Mouse (Mus musculus): Measurements from ENCODE around the gene Hdc.
A peak's percentile ranks its signal among the peaks of the same experiment; 100 is the strongest.

Gene Hdc

GRCm38 (mm10) chr2:126600533-126600932 is 18.6 kb downstream of the Hdc start:
- no peak for DNase-seq (ENCODE audit: low spot score)

- DNase-seq (ENCODE audit: low spot score): no peak
These were observed 20.1 kb downstream of the Hdc start for GRCm38 (mm10) chr2:126599005-126599404.

GRCm38 (mm10) chr2:126598359-126598758 is 20.7 kb downstream of the Hdc start:
- no peak for DNase-seq (ENCODE audit: low spot score)

- no peak for DNase-seq (ENCODE audit: low spot score)
These were observed 21.5 kb downstream of the Hdc start for GRCm38 (mm10) chr2:126597279-126598241.

GRCm38 (mm10) chr2:126596347-126597072 is 22.6 kb downstream of the Hdc start:
- no peak for DNase-seq (ENCODE audit: low spot score)

GRCm38 (mm10) chr2:126593831-126594610 is 25.1 kb downstream of the Hdc start:
- peak; percentile 46 for DNase-seq (ENCODE audit: low spot score)

GRCm38 (mm10) chr2:126591304-126591703 is 27.8 kb downstream of the Hdc start:
- no peak for DNase-seq (ENCODE audit: low spot score)

- DNase-seq (ENCODE audit: low spot score): no peak
These were observed 31.6 kb downstream of the Hdc start for GRCm38 (mm10) chr2:126587468-126587867.

- DNase-seq (ENCODE audit: low spot score): no peak
These were observed 34.3 kb downstream of the Hdc start for GRCm38 (mm10) chr2:126584621-126585369.

- DNase-seq (ENCODE audit: low spot score): no peak
These were observed 35.1 kb downstream of the Hdc start for GRCm38 (mm10) chr2:126583960-126584359.

GRCm38 (mm10) chr2:126579282-126579681 is 39.8 kb downstream of the Hdc start:
- DNase-seq (ENCODE audit: low spot score): no peak

GRCm38 (mm10) chr2:126577362-126577761 is 41.7 kb downstream of the Hdc start:
- no peak for DNase-seq (ENCODE audit: low spot score)

GRCm38 (mm10) chr2:126575391-126576176 is 43.5 kb downstream of the Hdc start:
- DNase-seq (ENCODE audit: low spot score): no peak

- no peak for DNase-seq (ENCODE audit: low spot score)
These were observed 46.4 kb downstream of the Hdc start for GRCm38 (mm10) chr2:126572747-126573146.

- DNase-seq (ENCODE audit: low spot score): no peak
These were observed 46.9 kb downstream of the Hdc start for GRCm38 (mm10) chr2:126572163-126572562.

- no peak for DNase-seq (ENCODE audit: low spot score)
These were observed 55.5 kb downstream of the Hdc start for GRCm38 (mm10) chr2:126563411-126564105.

GRCm38 (mm10) chr2:126560094-126560493 is 59.0 kb downstream of the Hdc start:
- DNase-seq (ENCODE audit: low spot score): no peak

- DNase-seq (ENCODE audit: low spot score): no peak
These were observed 63.6 kb downstream of the Hdc start for GRCm38 (mm10) chr2:126555533-126555932.

- DNase-seq (ENCODE audit: low spot score): no peak
These were observed 65.8 kb downstream of the Hdc start for GRCm38 (mm10) chr2:126553291-126553639.

Measured in spleen, adult 12 weeks (tissue).